Mouse (Mus musculus): ENCODE measurements at regions not wholly inside any gene's neighbourhood (a gene's known extent, or its start where the extent isn't known, plus 50 kb on each side); places are given as distances from the start of the nearest gene placed in this dataset.

DNA sequence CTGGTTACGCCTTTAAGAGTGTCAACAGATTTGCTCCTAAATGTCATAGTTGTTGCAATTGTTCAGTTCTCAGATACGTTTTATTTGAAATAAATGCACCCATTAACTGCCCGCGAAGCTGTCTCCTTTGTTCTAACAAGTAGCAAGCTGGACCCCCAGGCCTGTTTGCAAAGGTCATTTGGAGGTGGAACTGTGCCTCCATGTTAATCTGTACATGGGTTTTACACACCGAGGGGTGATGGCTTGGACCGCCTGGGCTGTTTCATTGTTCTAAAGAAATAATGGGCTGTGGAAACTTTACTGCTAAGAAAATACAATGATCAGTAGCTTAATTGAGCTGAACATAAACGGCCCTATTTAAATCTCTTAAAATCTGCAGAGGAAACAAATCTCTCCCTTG is 178.8 kb downstream of the Klf6 start:
- no peaks in the 10 kb centered on the region for H3K36me3 ChIP-seq (ENCODE audit: insufficient read depth, low read length)
- no peaks in the 10 kb centered on the region for H3K27me3 ChIP-seq (replicated peaks; ENCODE audit: insufficient read depth, low read length)
- H3K9ac ChIP-seq (replicated peaks; ENCODE audit: low read depth), result no peak overlapping the region
- H3K4me1 ChIP-seq (ENCODE audit: insufficient read depth, low read depth, low read length), result no peaks in the 10 kb centered on the region
- TF ChIP-seq EP300 (IDR thresholded peaks at IDR 0.05), result no peak
- no peak for TF ChIP-seq CTCF (IDR thresholded peaks at IDR 0.05)
- ATAC-seq (no peak), DNase-seq (ENCODE audit: low spot score) (no peak)
- no peak overlapping the region for H3K4me3 ChIP-seq (ENCODE audit: low read depth, low read length)
- no peak overlapping the region for H3K4me2 ChIP-seq (replicated peaks; ENCODE audit: low read depth, low read length)
- 83% methylated on average over 7 of the region's 7 CpGs for WGBS
- H3K9me3 ChIP-seq (ENCODE audit: low read length), result no peaks in the 10 kb centered on the region
- no peak overlapping the region for H3K27ac ChIP-seq (ENCODE audit: low read length)

DNA sequence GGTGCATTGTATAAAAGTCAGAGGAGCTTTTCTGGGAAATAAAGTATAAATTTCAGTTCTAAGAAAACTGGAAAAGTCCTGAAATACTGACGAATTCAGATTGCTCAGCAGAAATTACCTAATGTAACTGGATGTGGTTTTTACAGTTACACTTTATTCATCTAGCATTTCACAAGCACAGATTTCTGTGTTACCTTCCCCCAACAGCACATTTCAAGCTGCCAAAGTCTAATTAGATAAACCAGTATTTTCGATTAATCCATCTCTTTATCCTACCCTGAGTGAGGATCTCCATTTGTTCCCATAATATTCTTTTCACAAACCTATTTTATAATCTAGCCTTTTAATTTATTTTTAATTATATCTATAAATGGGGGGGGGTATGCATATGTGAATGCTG is 179.4 kb downstream of the Klf6 start:
- H3K36me3 ChIP-seq (ENCODE audit: insufficient read depth, low read length), result no peaks in the 10 kb centered on the region
- 79% methylated on average over 2 of the region's 2 CpGs for WGBS
- H3K4me1 ChIP-seq (ENCODE audit: insufficient read depth, low read depth, low read length), result no peaks in the 10 kb centered on the region
- no peaks in the 10 kb centered on the region for H3K27me3 ChIP-seq (replicated peaks; ENCODE audit: insufficient read depth, low read length)
- no peaks in the 10 kb centered on the region for H3K9me3 ChIP-seq (ENCODE audit: low read length)
- no peak overlapping the region for H3K4me2 ChIP-seq (replicated peaks; ENCODE audit: low read depth, low read length)
- no peak for ATAC-seq
- H3K27ac ChIP-seq (ENCODE audit: low read length), result no peak overlapping the region
- TF ChIP-seq CTCF (IDR thresholded peaks at IDR 0.05) (no peak), EP300 (IDR thresholded peaks at IDR 0.05) (no peak)
- no peak overlapping the region for H3K9ac ChIP-seq (replicated peaks; ENCODE audit: low read depth)
- H3K4me3 ChIP-seq (ENCODE audit: low read depth, low read length), result no peak overlapping the region
- DNase-seq (ENCODE audit: low spot score), result no peak

DNA sequence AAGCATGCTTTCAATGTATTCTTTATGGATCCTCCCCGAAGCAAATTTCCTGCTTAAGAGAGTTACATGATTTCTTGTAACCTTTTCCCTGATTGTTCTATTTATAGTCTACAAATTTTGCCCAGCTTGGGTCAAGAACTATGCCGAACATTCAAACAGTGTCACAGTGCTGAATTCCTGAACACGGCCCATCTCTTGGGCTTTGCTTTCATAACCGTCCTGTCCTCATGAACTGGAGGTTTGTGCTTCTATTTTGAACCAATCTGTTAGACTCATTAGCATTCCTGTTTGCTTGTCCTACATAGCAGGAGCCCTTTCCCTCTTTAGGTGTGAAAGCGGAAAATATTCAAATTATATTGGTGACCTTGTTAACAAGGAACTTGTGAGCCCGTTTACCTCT is 181.2 kb downstream of the Klf6 start:
- TF ChIP-seq CTCF (IDR thresholded peaks at IDR 0.05) (no peak), EP300 (IDR thresholded peaks at IDR 0.05) (no peak)
- DNase-seq (ENCODE audit: low spot score) (no peak), ATAC-seq (no peak)
- Histone ChIP-seq H3K4me1 (ENCODE audit: insufficient read depth, low read depth, low read length) (no peaks in the 10 kb centered on the region), H3K27me3 (replicated peaks; ENCODE audit: insufficient read depth, low read length) (no peaks in the 10 kb centered on the region), H3K36me3 (ENCODE audit: insufficient read depth, low read length) (no peaks in the 10 kb centered on the region), H3K9ac (replicated peaks; ENCODE audit: low read depth) (no peak overlapping the region), H3K4me2 (replicated peaks; ENCODE audit: low read depth, low read length) (no peak overlapping the region), H3K27ac (ENCODE audit: low read length) (no peak overlapping the region), H3K9me3 (ENCODE audit: low read length) (no peaks in the 10 kb centered on the region), H3K4me3 (ENCODE audit: low read depth, low read length) (no peak overlapping the region)
- WGBS, result 69% methylated on average over 6 of the region's 6 CpGs

DNA sequence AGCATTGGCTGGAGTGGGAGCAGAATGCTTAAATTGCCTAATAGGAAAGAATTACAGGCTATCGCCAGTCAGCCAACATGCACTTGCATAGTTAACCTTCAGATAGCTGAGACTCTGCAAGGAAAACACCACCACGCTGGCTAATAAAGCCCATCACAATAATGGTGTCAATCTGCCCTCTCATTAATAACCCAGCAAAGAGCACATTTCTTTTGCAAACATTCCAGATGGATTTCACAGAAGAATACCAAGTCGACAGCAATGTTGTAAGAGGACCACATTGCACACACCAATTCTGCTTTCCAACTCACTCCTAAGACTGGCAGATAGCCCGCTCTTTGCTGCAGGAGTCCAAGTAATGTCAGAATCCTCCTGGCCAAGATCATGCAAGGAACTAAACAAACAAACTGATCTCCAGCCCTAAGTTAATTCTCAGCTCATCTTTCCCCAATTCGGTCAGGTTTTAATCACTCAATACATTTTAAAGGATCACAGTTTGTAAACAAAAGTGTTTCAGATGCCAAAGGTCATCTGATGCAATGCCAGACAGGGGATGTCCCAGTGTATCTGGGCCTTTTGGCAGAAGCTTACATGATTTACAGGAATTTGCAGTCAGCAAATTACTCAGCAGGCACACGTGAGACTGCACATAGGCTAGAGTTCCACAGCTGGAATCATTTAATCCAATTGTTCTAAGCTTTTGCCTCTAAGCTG is 198.4 kb downstream of the Klf6 start:
- DNase-seq (ENCODE audit: low spot score) (peak; percentile 89), ATAC-seq (peak; percentile 86)
- H3K9me3 ChIP-seq (ENCODE audit: low read length), result no peaks in the 10 kb centered on the region
- no peak overlapping the region for H3K27ac ChIP-seq (ENCODE audit: low read length)
- H3K36me3 ChIP-seq (ENCODE audit: insufficient read depth, low read length), result no peaks in the 10 kb centered on the region
- TF ChIP-seq CTCF (IDR thresholded peaks at IDR 0.05) (no peak), EP300 (IDR thresholded peaks at IDR 0.05) (peak; percentile 43; the same call in 1 of the 2 replicates)
- no peaks in the 10 kb centered on the region for H3K27me3 ChIP-seq (replicated peaks; ENCODE audit: insufficient read depth, low read length)
- H3K4me3 ChIP-seq (ENCODE audit: low read depth, low read length), result no peak overlapping the region
- 24% methylated on average over 6 of the region's 6 CpGs for WGBS
- no peak overlapping the region for H3K4me2 ChIP-seq (replicated peaks; ENCODE audit: low read depth, low read length)
- H3K9ac ChIP-seq (replicated peaks; ENCODE audit: low read depth), result no peak overlapping the region
- H3K4me1 ChIP-seq (ENCODE audit: insufficient read depth, low read depth, low read length), result no peaks in the 10 kb centered on the region

DNA sequence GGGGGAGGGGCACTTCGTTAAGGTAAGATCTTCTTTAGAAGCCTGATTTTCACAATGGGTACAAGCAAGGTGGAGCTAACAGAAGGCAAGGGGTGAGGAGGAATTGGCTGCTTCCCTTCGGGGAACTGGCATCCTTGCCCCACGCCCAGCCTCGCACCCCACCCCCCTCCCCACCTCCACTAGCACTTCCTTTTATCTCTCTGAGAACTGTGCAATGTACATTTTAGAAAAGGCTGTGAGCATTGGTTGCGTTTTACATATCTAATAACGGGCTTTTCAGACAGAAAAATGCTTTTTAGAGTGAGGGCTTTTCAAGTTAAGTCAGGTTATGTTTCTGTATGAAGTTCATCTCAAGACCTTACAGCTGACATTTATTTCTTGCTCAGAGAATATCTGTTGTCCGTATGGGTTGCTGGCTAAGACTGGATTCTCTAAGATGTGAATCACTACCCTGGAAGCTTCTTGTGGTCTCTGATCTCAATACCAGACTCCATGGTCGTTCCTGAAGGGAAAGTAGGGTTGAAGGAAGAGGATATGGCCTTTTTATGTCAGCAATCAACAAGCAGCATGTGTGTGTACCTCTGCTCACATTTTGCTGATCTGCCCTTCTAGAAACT is 199.1 kb downstream of the Klf6 start:
- ATAC-seq (no peak), DNase-seq (ENCODE audit: low spot score) (no peak)
- WGBS, result 31% methylated on average over 8 of the region's 8 CpGs
- no peak overlapping the region for H3K9ac ChIP-seq (replicated peaks; ENCODE audit: low read depth)
- no peak overlapping the region for H3K4me2 ChIP-seq (replicated peaks; ENCODE audit: low read depth, low read length)
- TF ChIP-seq CTCF (IDR thresholded peaks at IDR 0.05) (no peak), EP300 (IDR thresholded peaks at IDR 0.05) (no peak)
- H3K27ac ChIP-seq (ENCODE audit: low read length), result no peak overlapping the region
- H3K9me3 ChIP-seq (ENCODE audit: low read length), result no peaks in the 10 kb centered on the region
- H3K4me3 ChIP-seq (ENCODE audit: low read depth, low read length), result no peak overlapping the region
- no peaks in the 10 kb centered on the region for H3K4me1 ChIP-seq (ENCODE audit: insufficient read depth, low read depth, low read length)
- H3K36me3 ChIP-seq (ENCODE audit: insufficient read depth, low read length), result no peaks in the 10 kb centered on the region
- H3K27me3 ChIP-seq (replicated peaks; ENCODE audit: insufficient read depth, low read length), result no peaks in the 10 kb centered on the region

DNA sequence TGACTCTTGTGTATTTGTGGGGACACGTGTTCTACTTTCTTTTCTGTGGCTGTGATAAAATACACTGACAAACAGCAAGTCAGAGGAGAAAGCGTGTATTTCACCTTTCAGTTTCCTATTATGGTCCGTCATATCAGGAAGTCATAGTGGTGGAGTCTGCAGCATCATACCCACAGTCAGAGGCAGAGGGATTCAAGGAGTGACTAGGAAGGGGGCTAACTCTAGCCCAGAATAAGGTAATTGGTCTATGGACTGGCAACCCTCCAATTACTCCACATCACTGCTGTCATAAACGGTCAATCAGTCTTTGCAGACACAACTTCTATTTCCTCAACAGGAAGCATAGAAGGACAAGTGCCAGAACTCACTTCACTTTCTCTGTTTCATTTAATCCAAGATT is 201.0 kb downstream of the Klf6 start:
- DNase-seq (ENCODE audit: low spot score), result peak; percentile 22
- Histone ChIP-seq H3K27me3 (replicated peaks; ENCODE audit: insufficient read depth, low read length) (no peaks in the 10 kb centered on the region), H3K4me3 (ENCODE audit: low read depth, low read length) (no peak overlapping the region), H3K9ac (replicated peaks; ENCODE audit: low read depth) (no peak overlapping the region), H3K4me1 (ENCODE audit: insufficient read depth, low read depth, low read length) (no peaks in the 10 kb centered on the region), H3K4me2 (replicated peaks; ENCODE audit: low read depth, low read length) (no peak overlapping the region), H3K27ac (ENCODE audit: low read length) (no peak overlapping the region), H3K36me3 (ENCODE audit: insufficient read depth, low read length) (no peaks in the 10 kb centered on the region), H3K9me3 (ENCODE audit: low read length) (no peaks in the 10 kb centered on the region)
- TF ChIP-seq EP300 (IDR thresholded peaks at IDR 0.05) (no peak), CTCF (IDR thresholded peaks at IDR 0.05) (no peak)
- no peak for ATAC-seq
- WGBS, result 58% methylated on average over 4 of the region's 4 CpGs
